Mouse (Mus musculus) embryonic facial prominence, embryonic 12.5 days (tissue): ENCODE measurements at regions not wholly inside any gene's neighbourhood (a gene's known extent, or its start where the extent isn't known, plus 50 kb on each side); places are given as distances from the start of the nearest gene placed in this dataset.

ENCODE experiments used
- ATAC-seq: fragments of 200-750 bp; cut with Nextera tagmentation; 2 replicates; pipeline ENCODE4 v1.8.0; 2017; ENCODE audit not compliant: insufficient number of reproducible peaks, insufficient read depth, low FRiP score, low TSS enrichment
- H3K27ac ChIP-seq: fragments of 300-500 bp; sonication (generic); 2 replicates; pipeline ENCODE4 v1.5.1; 2016; ENCODE audit warnings: mild to moderate bottlenecking
- H3K27me3 ChIP-seq: fragments of 300-500 bp; sonication (generic); 2 replicates; pipeline ENCODE4 v1.6.1; 2016; ENCODE audit warnings: mild to moderate bottlenecking, moderate library complexity
- H3K36me3 ChIP-seq: fragments of 300-500 bp; sonication (generic); 2 replicates; pipeline ENCODE4 v1.6.1; 2016; ENCODE audit warnings: mild to moderate bottlenecking
- H3K4me1 ChIP-seq: fragments of 300-500 bp; sonication (generic); 2 replicates; pipeline ENCODE4 v1.6.1; 2016
- H3K4me2 ChIP-seq: fragments of 300-500 bp; sonication (generic); replicated peaks from 2 replicates; pipeline ENCODE4 v1.6.1; 2016; ENCODE audit warnings: mild to moderate bottlenecking, moderate library complexity
- H3K4me3 ChIP-seq: fragments of 300-500 bp; sonication (generic); 2 replicates; pipeline ENCODE4 v1.5.1; 2016; ENCODE audit warnings: mild to moderate bottlenecking
- H3K9ac ChIP-seq: fragments of 300-500 bp; sonication (generic); 2 replicates; pipeline ENCODE4 v1.6.1; 2016; ENCODE audit warnings: mild to moderate bottlenecking, moderate library complexity
- H3K9me3 ChIP-seq: fragments of 300-500 bp; sonication (generic); 2 replicates; pipeline ENCODE4 v1.6.1; 2016; ENCODE audit warnings: mild to moderate bottlenecking, moderate library complexity
- WGBS: fragments of 180-500 bp; shearing (Covaris S2); methylation state at CpG from one replicate; pipeline ENCODE4 v1.1.7; 2016; 5-methylcytosine and 5-hydroxymethylcytosine counted together

GRCm38 (mm10) chr9:50430147-50430546 is 64.2 kb upstream of the Plet1 start:
- Histone ChIP-seq H3K27ac (no peak overlapping the region), H3K36me3 (no peaks in the 10 kb centered on the region), H3K4me3 (no peak overlapping the region), H3K27me3 (0 out of 2 replicates have a peak, but pooled peaks cover 4% of the 10 kb centered on the region), H3K4me1 (no peaks in the 10 kb centered on the region), H3K9ac (no peak overlapping the region), H3K4me2 (no peak overlapping the region), H3K9me3 (no peaks in the 10 kb centered on the region)
- no peak for ATAC-seq
- 79% methylated on average over 7 of the region's 7 CpGs for WGBS

GRCm38 (mm10) chr9:50433525-50433924 is 60.8 kb upstream of the Plet1 start:
- 63% methylated on average over 4 of the region's 4 CpGs for WGBS
- Histone ChIP-seq H3K36me3 (no peaks in the 10 kb centered on the region), H3K9ac (no peak overlapping the region)

GRCm38 (mm10) chr9:50433978-50434377 is 60.3 kb upstream of the Plet1 start:
- no peaks in the 10 kb centered on the region for H3K36me3 ChIP-seq
- no peaks in the 10 kb centered on the region for H3K4me1 ChIP-seq
- H3K9ac ChIP-seq = no peak overlapping the region
- WGBS = 58% methylated on average over 4 of the region's 4 CpGs
- no peak overlapping the region for H3K4me2 ChIP-seq
- ATAC-seq = no peak
- H3K27ac ChIP-seq = no peak overlapping the region
- H3K27me3 ChIP-seq = 0 out of 2 replicates have a peak, but pooled peaks cover 4% of the 10 kb centered on the region
- H3K4me3 ChIP-seq = no peak overlapping the region
- H3K9me3 ChIP-seq = no peaks in the 10 kb centered on the region

More at GRCm38 (mm10) chr9:50433525-50433924, 60.8 kb upstream of the Plet1 start:
- no peak for ATAC-seq
- no peak overlapping the region for H3K4me2 ChIP-seq
- H3K4me3 ChIP-seq = no peak overlapping the region
- H3K27me3 ChIP-seq = 0 out of 2 replicates have a peak, but pooled peaks cover 4% of the 10 kb centered on the region
- no peaks in the 10 kb centered on the region for H3K4me1 ChIP-seq
- no peak overlapping the region for H3K27ac ChIP-seq
- H3K9me3 ChIP-seq = no peaks in the 10 kb centered on the region

GRCm38 (mm10) chr9:50437830-50438722 is 56.2 kb upstream of the Plet1 start:
- ATAC-seq = peak; percentile 74; the same call in 1 of the 2 replicates
- Histone ChIP-seq H3K9ac (peak overlapping the region; percentile 33; the same call in 1 of the 2 replicates), H3K4me3 (peak overlapping the region; percentile 27)

GRCm38 (mm10) chr9:50438738-50439137 is 55.6 kb upstream of the Plet1 start:
- no peak overlapping the region for H3K4me2 ChIP-seq
- no peak overlapping the region for H3K27ac ChIP-seq
- no peak for ATAC-seq
- no peaks in the 10 kb centered on the region for H3K4me1 ChIP-seq
- no peak overlapping the region for H3K9ac ChIP-seq
- H3K9me3 ChIP-seq = no peaks in the 10 kb centered on the region
- no peaks in the 10 kb centered on the region for H3K36me3 ChIP-seq
- no peaks in the 10 kb centered on the region for H3K27me3 ChIP-seq
- WGBS = 66% methylated on average over 7 of the region's 7 CpGs
- H3K4me3 ChIP-seq = no peak overlapping the region

More at GRCm38 (mm10) chr9:50437830-50438722, 56.2 kb upstream of the Plet1 start:
- Histone ChIP-seq H3K9me3 (no peaks in the 10 kb centered on the region), H3K27me3 (no peaks in the 10 kb centered on the region), H3K4me2 (peak overlapping the region; percentile 59), H3K4me1 (no peaks in the 10 kb centered on the region), H3K36me3 (no peaks in the 10 kb centered on the region), H3K27ac (no peak overlapping the region)
- WGBS = 16% methylated on average over 17 of the region's 17 CpGs

- H3K36me3 ChIP-seq = no peaks in the 10 kb centered on the region
- H3K9me3 ChIP-seq = no peaks in the 10 kb centered on the region
- WGBS = 80% methylated on average over 3 of the region's 3 CpGs
- H3K4me3 ChIP-seq = no peak overlapping the region
- no peak overlapping the region for H3K4me2 ChIP-seq
- H3K9ac ChIP-seq = no peak overlapping the region
- ATAC-seq = no peak
- H3K27me3 ChIP-seq = no peaks in the 10 kb centered on the region
- no peak overlapping the region for H3K27ac ChIP-seq
- no peaks in the 10 kb centered on the region for H3K4me1 ChIP-seq
Measured at GRCm38 (mm10) chr9:50440222-50440621, 54.1 kb upstream of the Plet1 start.

GRCm38 (mm10) chr9:50440689-50441088 is 53.6 kb upstream of the Plet1 start:
- Histone ChIP-seq H3K36me3 (no peaks in the 10 kb centered on the region), H3K9me3 (no peaks in the 10 kb centered on the region), H3K27me3 (no peaks in the 10 kb centered on the region), H3K9ac (no peak overlapping the region), H3K27ac (no peak overlapping the region), H3K4me2 (no peak overlapping the region), H3K4me1 (no peaks in the 10 kb centered on the region), H3K4me3 (no peak overlapping the region)
- no peak for ATAC-seq
- 62% methylated on average over 2 of the region's 2 CpGs for WGBS

- Histone ChIP-seq H3K4me2 (no peak overlapping the region), H3K27me3 (no peaks in the 10 kb centered on the region), H3K36me3 (no peaks in the 10 kb centered on the region), H3K9me3 (no peaks in the 10 kb centered on the region), H3K27ac (no peak overlapping the region), H3K9ac (no peak overlapping the region), H3K4me3 (no peak overlapping the region), H3K4me1 (no peaks in the 10 kb centered on the region)
- 56% methylated on average over 23 of the region's 23 CpGs for WGBS
- ATAC-seq = no peak
Measured at GRCm38 (mm10) chr9:50443708-50444463, 50.4 kb upstream of the Plet1 start.
